Mouse (Mus musculus): Measurements from ENCODE around the gene Aadat. TPM values are rescaled to one million over a fixed set of nuclear protein-coding genes. Genes with fewer than 3 reads are reported as not detected.

The Aadat gene
- total RNA-seq (2023): not detected in 4 replicates

GRCm38 (mm10) chr8:60505653-60506521 is at the start of gene Aadat:
TSS of gene Aadat (plus strand) at chr8:60505932.

GRCm38 (mm10) chr8:60503098-60503497 is 2.6 kb upstream of the Aadat start, which contains the start of gene Gm10283:
TSS of gene Gm10283 (minus strand) at chr8:60503198.

Other genes with a start within 250 kb of the Aadat start
- not detected in 4 replicates for gene Gm10283, start 2.7 kb upstream of the Aadat start, total RNA-seq (2023)
- 0.20 TPM in 1 of 4 replicates, not detected in the others for gene Mfap3l, start 126.9 kb downstream of the Aadat start, total RNA-seq (2023)

Data from B cell, adult 62 days (primary cell).